Mouse (Mus musculus) monocyte, adult 59 days (primary cell): ENCODE results near the gene Phox2b. TPM values are rescaled to one million over a fixed set of nuclear protein-coding genes. Genes with fewer than 3 reads are reported as not detected.

ENCODE experiments used
- total RNA-seq, 2 experiments: library from RNA; stranded (reverse); gene quantifications; one replicate each; pipeline ENCODE4 v1.2.4; 2023

Phox2b gene
- total RNA-seq, result not detected

DNA sequence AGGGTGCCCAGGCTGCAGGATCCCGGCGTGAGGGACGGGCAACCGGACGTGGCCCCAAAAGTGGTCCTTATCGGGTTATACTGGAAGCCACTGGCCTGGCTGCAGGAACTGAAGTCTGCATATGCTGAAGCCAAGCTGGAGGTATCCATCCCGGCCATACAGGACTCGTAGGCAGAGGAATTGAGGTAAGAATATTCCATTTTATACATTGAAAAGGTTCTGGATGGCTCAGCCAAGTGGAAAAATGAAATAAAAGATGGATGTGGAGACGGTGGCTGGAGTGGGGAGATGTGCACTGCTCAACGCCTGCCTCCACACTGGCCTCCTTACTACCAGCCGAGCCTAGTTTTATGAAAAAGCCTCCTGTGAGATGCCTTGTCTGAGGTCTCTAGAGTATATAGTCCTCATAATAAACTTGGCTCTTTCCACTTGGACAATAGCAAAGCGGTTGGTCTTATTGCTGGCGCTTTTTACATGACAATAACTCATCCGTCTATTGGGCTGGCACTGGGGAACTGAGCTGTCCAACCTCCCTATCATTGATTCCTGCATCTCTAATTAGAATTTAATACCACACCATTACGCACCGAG, at the start of gene Phox2b:
Gene Phox2b (minus strand): TSS at position 569 of the 591 bp plus-strand sequence.

Other genes starting within 250 kb of the Phox2b start
- gene Tmem33, start 161.3 kb upstream of the Phox2b start, total RNA-seq, result 10 to 100 TPM; 77.2 to 79.0 TPM
- 10 to 100 TPM; 47.3 to 50.0 TPM for gene Slc30a9, start 207.7 kb upstream of the Phox2b start, total RNA-seq